Mouse (Mus musculus) retina, postnatal 7 days (tissue): Measurements from ENCODE around the gene Tgtp2.
"Not testable (repeated sequence)": the region's sequence is repeated elsewhere in the genome, so short reads cannot be mapped to it uniquely, and the experiment has no call there.

ENCODE experiments used
- DNase-seq: peaks from one replicate; pipeline ENCODE4 v3.0.0-alpha.2; 2012; ENCODE audit warnings: low read depth, low spot score

The Tgtp2 gene

GRCm38 (mm10) chr11:49084875-49085274 lies 20.9 kb upstream of the Tgtp2 start:
- DNase-seq = no peak

- no peak for DNase-seq
These were observed 20.4 kb upstream of the Tgtp2 start for GRCm38 (mm10) chr11:49084385-49084784.

GRCm38 (mm10) chr11:49083808-49084207 lies 19.8 kb upstream of the Tgtp2 start:
- DNase-seq = no peak

- DNase-seq = no peak
These were observed 19.1 kb upstream of the Tgtp2 start for GRCm38 (mm10) chr11:49083146-49083545.

- DNase-seq = no peak
These were observed 17.9 kb upstream of the Tgtp2 start for GRCm38 (mm10) chr11:49081886-49082285.

- no peak for DNase-seq
These were observed 17.4 kb upstream of the Tgtp2 start for GRCm38 (mm10) chr11:49081356-49081755.

GRCm38 (mm10) chr11:49080636-49081035 lies 16.6 kb upstream of the Tgtp2 start:
- no peak for DNase-seq

- DNase-seq = no peak
These were observed 14.7 kb upstream of the Tgtp2 start for GRCm38 (mm10) chr11:49078719-49079118.

GRCm38 (mm10) chr11:49077012-49077411 lies 13.0 kb upstream of the Tgtp2 start:
- DNase-seq = no peak

GRCm38 (mm10) chr11:49076001-49076757 lies 12.2 kb upstream of the Tgtp2 start, which contains the start of gene Ifi47:
Gene Ifi47 (plus strand): TSS chr11:49076587.
- DNase-seq = not testable (repeated sequence)

- no peak for DNase-seq
These were observed 4.4 kb upstream of the Tgtp2 start for GRCm38 (mm10) chr11:49068358-49068757.

GRCm38 (mm10) chr11:49061865-49062264 lies 2.1 kb downstream of the Tgtp2 start:
- DNase-seq = not testable (repeated sequence)

- DNase-seq = not testable (repeated sequence)
These were observed 3.9 kb downstream of the Tgtp2 start for GRCm38 (mm10) chr11:49060061-49060460.

GRCm38 (mm10) chr11:49051894-49052293 lies 12.1 kb downstream of the Tgtp2 start:
- not testable (repeated sequence) for DNase-seq

- DNase-seq = not testable (repeated sequence)
These were observed 12.7 kb downstream of the Tgtp2 start, which contains the start of gene 9930111J21Rik2 for GRCm38 (mm10) chr11:49051093-49051891. Gene 9930111J21Rik2 (minus strand): TSS chr11:49051242.

GRCm38 (mm10) chr11:49050064-49050463 lies 13.9 kb downstream of the Tgtp2 start:
- DNase-seq = not testable (repeated sequence)

- DNase-seq = not testable (repeated sequence)
These were observed 51.9 kb downstream of the Tgtp2 start for GRCm38 (mm10) chr11:49012074-49012473.
